Mouse (Mus musculus) megakaryocyte, embryonic 14.5 days (primary cell): ENCODE data around the gene Prrg1. TPM values are rescaled to one million over a fixed set of nuclear protein-coding genes. Genes with fewer than 3 reads are reported as not detected.

Experiments used
- H3K27me3 ChIP-seq: replicated peaks from 2 replicates; pipeline ENCODE3; 2012; ENCODE audit warnings: inconsistent platforms
- H3K36me3 ChIP-seq: replicated peaks from 2 replicates; pipeline ENCODE3; 2012; ENCODE audit warnings: low read length, inconsistent platforms, mixed read lengths
- H3K4me1 ChIP-seq: 2 replicates; pipeline ENCODE4 v1.6.1; 2012; ENCODE audit warnings: inconsistent platforms
- H3K4me3 ChIP-seq: replicated peaks from 2 replicates; pipeline ENCODE3; 2012; ENCODE audit warnings: moderate library complexity, mild to moderate bottlenecking, inconsistent platforms
- H3K9me3 ChIP-seq: 2 replicates; pipeline ENCODE4 v1.6.1; 2012; ENCODE audit warnings: inconsistent platforms
- FLI1 ChIP-seq: IDR thresholded peaks from 2 replicates; pipeline ENCODE4 v1.6.1; 2012; ENCODE audit warnings: low read length, inconsistent platforms, mixed read lengths
- GATA1 ChIP-seq: IDR thresholded peaks from 3 replicates; pipeline ENCODE4 v1.6.1; 2012; ENCODE audit warnings: mixed read lengths, low read length, inconsistent platforms, borderline replicate concordance
- polyA plus RNA-seq: library from polyadenylated mRNA; stranded (reverse); fragments of >175 nt; gene quantifications from 2 replicates; pipeline ENCODE4 v1.2.3, GENCODE M21; 2012; ENCODE audit warnings: low replicate concordance; ENCODE audit not compliant: insufficient read depth

Prrg1 gene
- 0.19 and 0.49 TPM in 2 replicates for polyA plus RNA-seq

- Histone ChIP-seq H3K36me3 (no peaks in the 10 kb centered on the region), H3K4me3 (peak within 1 kb of the TSS; percentile 91), H3K9me3 (no peaks in the 10 kb centered on the region), H3K4me1 (0 out of 2 replicates have a peak, but pooled peaks cover 4% of the 10 kb centered on the region), H3K27me3 (peaks cover 5% of the 10 kb centered on the region)
- TF ChIP-seq GATA1 (no peak), FLI1 (no peak)
These were observed at the start of gene Prrg1 for GRCm38 (mm10) chrX:78583202-78584004. Gene Prrg1, minus strand, starts transcription at chrX:78583896.

GRCm38 (mm10) chrX:78605814-78606213, 22.1 kb upstream of the Prrg1 start:
- Histone ChIP-seq H3K4me3 (no peak overlapping the region), H3K4me1 (no peaks in the 10 kb centered on the region), H3K27me3 (no peaks in the 10 kb centered on the region), H3K9me3 (no peaks in the 10 kb centered on the region), H3K36me3 (no peaks in the 10 kb centered on the region)
- TF ChIP-seq GATA1 (no peak), FLI1 (no peak)

- Histone ChIP-seq H3K4me3 (no peak overlapping the region), H3K4me1 (peaks cover 3% of the 10 kb centered on the region; the same call in 1 of the 2 replicates), H3K9me3 (peaks cover 5% of the 10 kb centered on the region; the same call in 1 of the 2 replicates), H3K36me3 (no peaks in the 10 kb centered on the region), H3K27me3 (peaks cover 2% of the 10 kb centered on the region)
- TF ChIP-seq GATA1 = no peak
- TF ChIP-seq FLI1 = no peak
These were observed 9.4 kb upstream of the Prrg1 start for GRCm38 (mm10) chrX:78593138-78593537.

GRCm38 (mm10) chrX:78582854-78583201, 868 bp downstream of the Prrg1 start:
- H3K36me3 ChIP-seq = no peaks in the 10 kb centered on the region
- TF ChIP-seq FLI1 = no peak
- 0 out of 2 replicates have a peak, but pooled peaks cover 4% of the 10 kb centered on the region for H3K4me1 ChIP-seq
- peaks cover 5% of the 10 kb centered on the region for H3K27me3 ChIP-seq
- peak overlapping the region; percentile 91 for H3K4me3 ChIP-seq
- no peaks in the 10 kb centered on the region for H3K9me3 ChIP-seq

- TF ChIP-seq FLI1 = no peak
- H3K4me3 ChIP-seq = no peak overlapping the region
- peaks cover 3% of the 10 kb centered on the region; the same call in 1 of the 2 replicates for H3K4me1 ChIP-seq
- no peaks in the 10 kb centered on the region for H3K27me3 ChIP-seq
- H3K36me3 ChIP-seq = no peaks in the 10 kb centered on the region
- no peaks in the 10 kb centered on the region for H3K9me3 ChIP-seq
These were observed 20.2 kb downstream of the Prrg1 start for GRCm38 (mm10) chrX:78563451-78563850.

- H3K9me3 ChIP-seq = no peaks in the 10 kb centered on the region
- no peak for TF ChIP-seq GATA1
- no peak for TF ChIP-seq FLI1
- no peaks in the 10 kb centered on the region for H3K36me3 ChIP-seq
- H3K4me1 ChIP-seq = no peaks in the 10 kb centered on the region; the same call in 1 of the 2 replicates
- no peak overlapping the region for H3K4me3 ChIP-seq
- no peaks in the 10 kb centered on the region for H3K27me3 ChIP-seq
These were observed 30.3 kb downstream of the Prrg1 start for GRCm38 (mm10) chrX:78553399-78553798.

GRCm38 (mm10) chrX:78552704-78553103, 31.0 kb downstream of the Prrg1 start:
- Histone ChIP-seq H3K9me3 (no peaks in the 10 kb centered on the region), H3K36me3 (no peaks in the 10 kb centered on the region), H3K4me3 (no peak overlapping the region), H3K27me3 (no peaks in the 10 kb centered on the region), H3K4me1 (no peaks in the 10 kb centered on the region)
- TF ChIP-seq FLI1 (no peak), GATA1 (no peak)

GRCm38 (mm10) chrX:78547696-78548095, 36.0 kb downstream of the Prrg1 start:
- TF ChIP-seq FLI1 (no peak), GATA1 (no peak)

GRCm38 (mm10) chrX:78539734-78540133, 44.0 kb downstream of the Prrg1 start:
- Histone ChIP-seq H3K4me1 (peaks cover 10% of the 10 kb centered on the region), H3K27me3 (no peaks in the 10 kb centered on the region), H3K36me3 (no peaks in the 10 kb centered on the region), H3K9me3 (no peaks in the 10 kb centered on the region), H3K4me3 (no peak overlapping the region)
- TF ChIP-seq GATA1 = no peak
- TF ChIP-seq FLI1 = no peak

More at GRCm38 (mm10) chrX:78547696-78548095, 36.0 kb downstream of the Prrg1 start:
- H3K4me1 ChIP-seq = no peaks in the 10 kb centered on the region
- H3K36me3 ChIP-seq = no peaks in the 10 kb centered on the region
- H3K4me3 ChIP-seq = no peak overlapping the region
- H3K9me3 ChIP-seq = no peaks in the 10 kb centered on the region
- no peaks in the 10 kb centered on the region for H3K27me3 ChIP-seq

GRCm38 (mm10) chrX:78538632-78539316, 44.9 kb downstream of the Prrg1 start:
- no peak for TF ChIP-seq GATA1
- no peak for TF ChIP-seq FLI1
- H3K9me3 ChIP-seq = no peaks in the 10 kb centered on the region
- no peaks in the 10 kb centered on the region for H3K27me3 ChIP-seq
- no peaks in the 10 kb centered on the region for H3K36me3 ChIP-seq
- H3K4me3 ChIP-seq = no peak overlapping the region
- H3K4me1 ChIP-seq = peaks cover 10% of the 10 kb centered on the region
